Mouse (Mus musculus) limb, embryonic 15.5 days (tissue): ENCODE measurements around the gene Asic2. TPM values are rescaled to one million over a fixed set of nuclear protein-coding genes. Genes with fewer than 3 reads are reported as not detected.
"Not testable (repeated sequence)": the region's sequence is repeated elsewhere in the genome, so short reads cannot be mapped to it uniquely, and the experiment has no call there.

Experiments
- ATAC-seq: fragments of 200-750 bp; cut with Nextera tagmentation; 2 replicates; pipeline ENCODE4 v1.8.0; 2017; ENCODE audit warnings: low read depth, moderate TSS enrichment; ENCODE audit not compliant: insufficient number of reproducible peaks, low FRiP score, low TSS enrichment
- H3K27ac ChIP-seq: fragments of 300-500 bp; sonication (generic); 2 replicates; pipeline ENCODE4 v1.5.1; 2015; ENCODE audit warnings: moderate library complexity, mild to moderate bottlenecking, inconsistent platforms
- H3K27me3 ChIP-seq: fragments of 300-500 bp; sonication (generic); 2 replicates; pipeline ENCODE4 v1.6.1; 2015; ENCODE audit warnings: inconsistent platforms
- H3K36me3 ChIP-seq: fragments of 300-500 bp; sonication (generic); 2 replicates; pipeline ENCODE4 v1.6.1; 2015; ENCODE audit warnings: inconsistent platforms
- H3K4me1 ChIP-seq: fragments of 300-500 bp; sonication (generic); 2 replicates; pipeline ENCODE4 v1.6.1; 2015; ENCODE audit warnings: inconsistent platforms
- H3K4me2 ChIP-seq: fragments of 300-500 bp; sonication (generic); 2 replicates; pipeline ENCODE4 v1.6.1; 2015; ENCODE audit warnings: mild to moderate bottlenecking, inconsistent platforms
- H3K4me3 ChIP-seq: fragments of 300-500 bp; sonication (generic); 2 replicates; pipeline ENCODE4 v1.5.1; 2015; ENCODE audit warnings: mild to moderate bottlenecking, inconsistent platforms
- H3K9ac ChIP-seq: fragments of 300-500 bp; sonication (generic); 2 replicates; pipeline ENCODE4 v1.6.1; 2015; ENCODE audit warnings: inconsistent platforms
- H3K9me3 ChIP-seq: fragments of 300-500 bp; sonication (generic); 2 replicates; pipeline ENCODE4 v1.6.1; 2016; ENCODE audit warnings: inconsistent platforms
- WGBS: fragments of 180-500 bp; shearing (Covaris S2); methylation state at CpG from one replicate; pipeline ENCODE4 v1.1.7; 2015; 5-methylcytosine and 5-hydroxymethylcytosine counted together
- polyA plus RNA-seq: library from polyadenylated mRNA; unstranded; fragments of >200 nt; fragmentation: Nextera tagmentation; extraction: Ambion mirVana; gene quantifications from 2 replicates; pipeline ENCODE4 v1.2.1, GENCODE M21; 2015

The Asic2 gene
- polyA plus RNA-seq, 1 experiment from 2014 or later, result 0.51 TPM

DNA sequence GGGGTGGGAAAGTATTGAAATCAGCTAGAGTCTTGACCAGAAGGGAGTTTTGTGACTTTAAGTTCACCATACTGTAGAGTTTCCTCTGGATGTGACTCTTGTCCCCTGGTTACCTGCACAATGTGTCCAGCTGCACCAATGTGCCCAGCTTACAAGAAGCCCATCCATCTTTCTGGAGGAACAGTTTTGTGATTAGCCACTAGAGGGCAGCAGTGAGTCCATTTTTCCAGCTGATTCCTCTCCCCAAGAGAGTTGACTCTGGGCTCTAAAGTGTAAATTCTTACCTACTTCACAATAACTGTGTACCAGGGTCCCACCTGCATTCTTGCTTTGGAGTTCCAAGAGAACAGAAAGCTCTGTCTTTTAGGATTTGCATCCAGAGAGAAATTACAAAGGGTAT is 593.4 kb downstream of the Asic2 start:
- no peak overlapping the region for H3K4me2 ChIP-seq
- H3K27ac ChIP-seq, result no peak overlapping the region
- no peak overlapping the region for H3K9ac ChIP-seq
- H3K36me3 ChIP-seq, result no peaks in the 10 kb centered on the region
- no peak for ATAC-seq
- no peak overlapping the region for H3K4me3 ChIP-seq
- no peaks in the 10 kb centered on the region for H3K27me3 ChIP-seq
- H3K9me3 ChIP-seq, result no peaks in the 10 kb centered on the region
- H3K4me1 ChIP-seq, result 0 out of 2 replicates have a peak, but pooled peaks cover 4% of the 10 kb centered on the region

GRCm38 (mm10) chr11:81374003-81374710 is 594.1 kb downstream of the Asic2 start:
- Histone ChIP-seq H3K9ac (no peak overlapping the region), H3K27ac (no peak overlapping the region), H3K4me1 (0 out of 2 replicates have a peak, but pooled peaks cover 5% of the 10 kb centered on the region), H3K9me3 (no peaks in the 10 kb centered on the region), H3K27me3 (no peaks in the 10 kb centered on the region), H3K4me3 (no peak overlapping the region), H3K36me3 (no peaks in the 10 kb centered on the region), H3K4me2 (no peak overlapping the region)
- 63% methylated on average over 8 of the region's 8 CpGs for WGBS
- ATAC-seq, result no peak

- Histone ChIP-seq H3K9ac (no peak overlapping the region), H3K27ac (no peak overlapping the region), H3K9me3 (no peaks in the 10 kb centered on the region), H3K4me3 (no peak overlapping the region), H3K36me3 (no peaks in the 10 kb centered on the region), H3K27me3 (no peaks in the 10 kb centered on the region), H3K4me2 (no peak overlapping the region), H3K4me1 (0 out of 2 replicates have a peak, but pooled peaks cover 5% of the 10 kb centered on the region)
- no peak for ATAC-seq
- WGBS, result 21% methylated on average over 8 of the region's 8 CpGs
Observed at GRCm38 (mm10) chr11:81371545-81371944, 596.7 kb downstream of the Asic2 start.

DNA sequence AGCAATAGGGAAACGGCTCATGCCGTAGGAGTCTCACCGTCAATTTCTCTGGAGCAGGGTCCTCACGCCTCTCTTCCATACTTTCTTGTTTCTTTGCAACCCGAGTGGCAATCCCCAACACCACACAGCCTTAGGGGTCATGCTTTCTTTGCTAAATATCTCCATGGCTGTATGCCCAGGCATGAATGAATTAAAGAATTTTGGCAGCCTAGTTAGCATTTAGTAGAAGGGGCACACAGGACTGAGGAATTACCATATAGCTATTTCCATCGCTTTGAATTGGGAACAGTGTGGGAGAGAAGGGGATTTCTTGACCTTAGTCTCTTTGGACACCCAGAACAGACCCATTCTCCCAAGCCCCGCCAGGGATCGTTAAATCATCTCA is 597.8 kb downstream of the Asic2 start:
- Histone ChIP-seq H3K4me1 (0 out of 2 replicates have a peak, but pooled peaks cover 5% of the 10 kb centered on the region), H3K4me3 (no peak overlapping the region), H3K36me3 (no peaks in the 10 kb centered on the region), H3K9me3 (no peaks in the 10 kb centered on the region), H3K27me3 (no peaks in the 10 kb centered on the region), H3K9ac (no peak overlapping the region), H3K27ac (no peak overlapping the region), H3K4me2 (no peak overlapping the region)
- 26% methylated on average over 8 of the region's 8 CpGs for WGBS
- no peak for ATAC-seq

- no peak overlapping the region for H3K9ac ChIP-seq
- H3K9me3 ChIP-seq, result no peaks in the 10 kb centered on the region
- 0 out of 2 replicates have a peak, but pooled peaks cover 5% of the 10 kb centered on the region for H3K4me1 ChIP-seq
- 31% methylated on average over 10 of the region's 10 CpGs for WGBS
- H3K27ac ChIP-seq, result no peak overlapping the region
- no peaks in the 10 kb centered on the region for H3K27me3 ChIP-seq
- H3K4me3 ChIP-seq, result no peak overlapping the region
- H3K36me3 ChIP-seq, result no peaks in the 10 kb centered on the region
- 0 out of 2 replicates have a peak, but pooled peaks have one; percentile 10 for ATAC-seq
- no peak overlapping the region for H3K4me2 ChIP-seq
Observed at GRCm38 (mm10) chr11:81369497-81370425, 598.5 kb downstream of the Asic2 start.

GRCm38 (mm10) chr11:81364442-81364841 is 603.8 kb downstream of the Asic2 start:
- WGBS, result 90% methylated on average over 3 of the region's 3 CpGs
- Histone ChIP-seq H3K4me3 (no peak overlapping the region), H3K27me3 (no peaks in the 10 kb centered on the region), H3K9ac (no peak overlapping the region), H3K4me1 (0 out of 2 replicates have a peak, but pooled peaks cover 6% of the 10 kb centered on the region), H3K27ac (no peak overlapping the region), H3K36me3 (no peaks in the 10 kb centered on the region), H3K4me2 (no peak overlapping the region), H3K9me3 (no peaks in the 10 kb centered on the region)
- ATAC-seq, result no peak

DNA sequence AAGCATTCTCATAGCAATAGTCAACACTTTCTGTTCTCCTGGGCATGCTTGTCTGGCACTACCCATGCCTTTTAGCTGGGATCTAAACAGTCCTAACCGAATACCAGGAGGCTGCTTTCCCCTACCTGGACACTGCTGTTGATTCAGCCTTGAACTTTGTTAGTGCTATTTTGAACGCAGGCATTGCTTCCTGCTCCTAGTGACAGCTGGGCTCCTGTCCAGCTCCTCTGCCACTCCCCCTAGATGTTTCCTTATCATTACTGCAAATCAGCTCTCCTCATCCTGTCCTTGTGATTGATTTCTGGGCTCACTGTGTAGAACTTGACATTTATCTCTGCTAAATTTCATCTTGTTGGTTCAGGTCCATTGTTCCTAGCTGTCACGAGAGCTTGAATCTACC is 605.8 kb downstream of the Asic2 start:
- no peak for ATAC-seq
- H3K4me2 ChIP-seq, result no peak overlapping the region
- no peak overlapping the region for H3K27ac ChIP-seq
- 60% methylated on average over 3 of the region's 3 CpGs for WGBS
- H3K9me3 ChIP-seq, result no peaks in the 10 kb centered on the region
- no peak overlapping the region for H3K4me3 ChIP-seq
- H3K4me1 ChIP-seq, result 0 out of 2 replicates have a peak, but pooled peaks cover 6% of the 10 kb centered on the region
- no peaks in the 10 kb centered on the region for H3K36me3 ChIP-seq
- no peaks in the 10 kb centered on the region for H3K27me3 ChIP-seq
- no peak overlapping the region for H3K9ac ChIP-seq

DNA sequence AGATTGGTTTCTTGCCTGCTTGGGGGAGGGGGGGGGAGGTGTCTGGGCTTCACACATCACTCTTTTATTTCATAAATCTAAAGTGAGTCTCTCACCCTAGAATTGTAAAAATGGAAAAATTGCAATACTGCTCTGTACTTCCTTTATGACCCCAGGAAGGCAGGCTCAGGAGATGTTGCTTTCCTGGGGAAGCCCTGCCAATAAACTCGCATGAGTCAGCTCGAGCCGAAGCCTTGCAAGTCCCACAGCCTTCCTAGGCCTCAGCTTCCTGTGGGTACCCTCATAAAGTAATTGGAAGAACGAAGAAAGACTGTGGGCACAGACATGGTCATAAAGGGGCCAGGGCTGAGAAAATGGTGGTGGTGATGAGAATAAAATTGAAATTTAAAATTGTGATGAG is 607.2 kb downstream of the Asic2 start:
- Histone ChIP-seq H3K36me3 (no peaks in the 10 kb centered on the region), H3K9ac (no peak overlapping the region), H3K9me3 (no peaks in the 10 kb centered on the region), H3K4me1 (0 out of 2 replicates have a peak, but pooled peaks cover 6% of the 10 kb centered on the region), H3K4me2 (no peak overlapping the region), H3K27me3 (no peaks in the 10 kb centered on the region), H3K27ac (no peak overlapping the region), H3K4me3 (no peak overlapping the region)
- 22% methylated on average over 4 of the region's 4 CpGs for WGBS
- ATAC-seq, result 0 out of 2 replicates have a peak, but pooled peaks have one; percentile 14

DNA sequence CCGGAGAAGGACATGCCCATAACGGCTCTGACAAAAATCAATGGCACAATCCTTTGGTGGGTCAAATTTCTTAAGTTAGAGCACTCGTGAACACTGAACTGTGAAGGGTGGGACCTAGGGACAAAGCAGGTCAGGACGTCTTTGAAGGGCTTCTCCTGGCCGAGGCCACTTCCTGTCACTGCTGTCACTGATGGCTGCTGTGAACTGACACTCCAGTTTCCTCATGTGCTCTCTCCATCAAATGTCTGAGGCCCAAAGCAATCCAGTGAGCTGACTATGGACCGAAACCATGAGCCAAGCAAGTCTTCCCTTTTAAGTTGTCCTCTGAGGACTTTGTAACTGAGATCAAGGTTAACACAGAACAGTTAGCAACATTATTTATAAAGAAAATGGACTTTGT is 617.8 kb downstream of the Asic2 start:
- not testable (repeated sequence) for H3K9me3 ChIP-seq, H3K27me3 ChIP-seq, H3K27ac ChIP-seq, H3K36me3 ChIP-seq, H3K4me3 ChIP-seq, ATAC-seq, H3K4me1 ChIP-seq, H3K4me2 ChIP-seq, H3K9ac ChIP-seq
- 75% methylated on average over 6 of the region's 6 CpGs for WGBS

- no peak for ATAC-seq
- H3K4me1 ChIP-seq, result no peaks in the 10 kb centered on the region
- H3K27me3 ChIP-seq, result no peaks in the 10 kb centered on the region
- H3K27ac ChIP-seq, result no peak overlapping the region
- no peaks in the 10 kb centered on the region for H3K9me3 ChIP-seq
- H3K36me3 ChIP-seq, result no peaks in the 10 kb centered on the region
- no peak overlapping the region for H3K9ac ChIP-seq
- no peak overlapping the region for H3K4me2 ChIP-seq
- 70% methylated on average over 2 of the region's 2 CpGs for WGBS
- no peak overlapping the region for H3K4me3 ChIP-seq
Observed at GRCm38 (mm10) chr11:81331977-81332376, 636.3 kb downstream of the Asic2 start.

DNA sequence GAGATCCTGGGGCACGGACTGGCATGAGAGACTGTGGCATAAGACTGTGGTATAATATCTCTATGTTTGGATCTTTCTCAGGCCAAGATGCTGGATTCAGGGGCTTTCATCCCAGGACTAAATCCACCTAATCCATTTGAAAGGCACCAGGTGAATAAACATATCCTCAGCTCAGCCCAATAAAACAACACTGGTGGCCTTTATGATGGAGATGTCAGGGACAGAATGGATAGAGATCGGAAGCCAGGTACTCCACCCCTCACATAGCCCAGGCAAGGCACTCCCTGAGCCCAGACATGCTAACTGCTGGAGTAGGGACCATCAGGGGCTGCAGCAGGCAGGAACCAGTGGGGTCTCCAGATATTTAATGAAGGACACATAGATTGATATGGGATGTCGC is 637.3 kb downstream of the Asic2 start:
- no peaks in the 10 kb centered on the region for H3K27me3 ChIP-seq
- H3K9me3 ChIP-seq, result no peaks in the 10 kb centered on the region
- H3K4me2 ChIP-seq, result no peak overlapping the region
- WGBS, result 75% methylated on average over 3 of the region's 3 CpGs
- H3K9ac ChIP-seq, result no peak overlapping the region
- H3K4me3 ChIP-seq, result no peak overlapping the region
- no peak overlapping the region for H3K27ac ChIP-seq
- H3K4me1 ChIP-seq, result no peaks in the 10 kb centered on the region
- no peaks in the 10 kb centered on the region for H3K36me3 ChIP-seq
- ATAC-seq, result no peak

GRCm38 (mm10) chr11:81328088-81328487 is 640.2 kb downstream of the Asic2 start:
- Histone ChIP-seq H3K4me2 (no peak overlapping the region), H3K27me3 (no peaks in the 10 kb centered on the region), H3K9me3 (no peaks in the 10 kb centered on the region), H3K4me3 (no peak overlapping the region), H3K4me1 (no peaks in the 10 kb centered on the region), H3K27ac (no peak overlapping the region), H3K9ac (no peak overlapping the region), H3K36me3 (no peaks in the 10 kb centered on the region)
- 82% methylated on average over 5 of the region's 5 CpGs for WGBS
- ATAC-seq, result no peak
